Mouse (Mus musculus) cerebellum, adult 11-12 months (tissue): ENCODE data around the gene Extl1.

Experiments
- DNase-seq: peaks from one replicate; pipeline ENCODE4 v3.0.0; 2022

The Extl1 gene

DNA sequence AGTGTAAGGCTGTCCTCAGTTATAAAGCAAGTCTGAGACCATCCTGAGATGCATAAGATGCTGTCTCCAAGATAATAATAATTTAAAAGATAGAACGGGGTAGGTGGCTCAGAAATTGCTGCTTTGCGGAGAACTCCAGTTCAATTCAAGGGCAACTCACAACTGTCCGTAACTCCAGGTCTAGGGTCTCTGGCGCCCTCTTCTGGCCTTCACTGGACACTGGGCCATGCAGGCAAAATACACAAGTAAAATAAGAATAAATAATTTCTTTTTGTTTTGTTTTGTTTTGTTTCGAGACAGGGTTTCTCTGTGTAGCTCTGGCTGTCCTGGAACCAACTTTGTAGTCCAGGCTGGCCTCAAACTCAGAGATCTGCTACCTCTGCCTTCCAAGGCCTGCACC is 4.7 kb upstream of the Extl1 start:
- no peak for DNase-seq

DNA sequence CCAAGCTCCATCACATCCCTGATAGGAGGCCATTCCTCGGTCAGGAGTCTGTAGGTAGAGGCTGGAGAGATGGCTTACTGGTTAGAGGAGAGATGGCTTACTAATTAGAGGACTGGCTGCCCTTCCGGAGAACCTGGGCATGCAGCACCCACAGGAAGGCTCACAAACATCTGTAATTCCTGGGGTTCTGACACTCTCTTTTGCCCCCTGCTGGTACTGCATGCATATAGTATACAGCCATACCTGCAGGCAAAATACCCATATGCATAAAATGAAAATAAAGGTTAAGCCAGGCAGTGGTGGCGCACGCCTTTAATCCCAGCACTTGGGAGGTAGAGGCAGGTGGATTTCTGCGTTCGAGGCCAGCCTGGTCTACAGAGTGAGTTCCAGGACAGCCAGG is 3.6 kb upstream of the Extl1 start:
- DNase-seq: no peak

DNA sequence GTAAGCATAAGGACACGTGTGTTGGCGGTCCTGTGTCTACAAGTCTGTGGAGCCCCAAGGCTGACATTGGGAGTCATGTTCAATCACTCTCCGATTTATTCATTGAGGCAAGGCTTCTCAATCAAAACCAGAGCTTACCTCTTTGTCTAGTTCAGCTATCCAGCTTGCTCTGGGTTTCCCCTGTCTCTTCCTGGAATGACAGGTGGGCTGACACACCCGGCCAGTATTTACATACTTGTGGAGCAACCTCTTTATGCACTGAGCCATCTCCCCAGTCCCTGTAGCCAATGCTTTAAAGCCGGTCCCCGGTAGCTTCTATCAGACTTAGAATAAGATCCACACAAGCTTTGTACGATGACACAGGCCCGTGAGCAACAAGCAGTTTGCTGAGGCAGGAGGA is 4.1 kb downstream of the Extl1 start:
- DNase-seq: no peak

DNA sequence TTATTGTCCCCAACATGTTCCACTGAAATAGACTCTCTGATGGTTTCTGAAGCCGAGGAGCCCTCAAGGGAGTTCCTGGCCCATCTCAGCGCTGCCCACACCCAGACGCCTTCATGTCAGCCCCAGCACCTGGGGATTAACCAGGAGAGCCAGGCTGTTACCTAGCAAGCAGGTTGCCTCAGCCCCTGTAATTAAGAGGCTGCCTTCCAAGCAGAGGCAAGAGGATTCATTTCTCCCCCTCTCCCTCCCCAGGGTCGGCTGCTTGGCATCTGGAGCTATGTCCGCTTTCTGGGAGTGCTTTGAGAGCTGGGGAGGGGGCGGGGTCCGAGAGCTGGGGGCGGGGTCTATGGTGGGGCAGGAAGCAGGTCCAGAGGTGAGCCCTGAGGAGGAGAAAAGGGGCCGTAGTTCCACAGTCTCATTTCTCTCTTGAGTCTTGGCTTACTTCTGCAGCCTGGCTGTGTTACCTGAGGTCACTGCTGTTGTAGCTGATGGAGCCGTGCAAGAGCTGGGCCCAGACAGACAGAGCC is 5.5 kb downstream of the Extl1 start:
- no peak for DNase-seq

DNA sequence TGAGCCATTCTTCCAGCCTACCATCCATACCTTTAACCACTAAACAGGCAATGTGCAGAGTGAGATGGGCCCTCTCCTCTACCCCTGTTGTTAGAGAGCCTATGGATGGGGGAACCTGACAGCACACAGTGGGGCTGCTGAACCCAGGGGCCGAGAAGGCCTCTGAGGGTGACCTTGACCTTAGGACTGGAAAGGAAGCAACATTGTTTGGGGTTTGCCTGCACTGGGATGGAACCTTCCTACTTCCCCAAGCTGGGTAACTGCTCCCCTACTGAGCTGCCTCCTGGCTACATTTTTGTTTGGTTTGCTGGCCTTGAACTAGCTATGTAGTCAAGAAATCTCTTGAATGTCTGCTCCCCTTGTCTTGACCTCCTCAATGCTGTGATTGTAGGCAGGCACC is 9.3 kb downstream of the Extl1 start:
- DNase-seq: no peak

DNA sequence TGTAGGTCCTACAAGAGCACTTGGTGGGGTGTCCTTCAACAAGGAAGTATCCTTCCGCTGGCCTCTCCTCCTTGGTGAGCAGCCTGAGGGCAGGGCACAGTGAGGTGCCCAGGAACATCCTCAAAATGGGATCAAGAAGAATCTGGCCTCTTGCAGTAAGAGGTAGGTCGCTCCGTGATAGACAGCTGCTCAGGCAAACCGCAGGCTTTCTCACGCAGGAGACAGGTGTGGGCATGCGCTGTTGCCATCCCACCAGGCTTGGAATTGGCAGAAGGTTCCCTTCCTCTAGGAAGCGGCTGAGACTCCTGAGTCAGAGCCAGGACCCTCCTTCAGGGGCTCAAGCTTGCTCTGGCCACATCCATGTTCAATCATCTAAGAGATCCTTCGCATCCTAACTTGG is 10.4 kb downstream of the Extl1 start:
- no peak for DNase-seq

DNA sequence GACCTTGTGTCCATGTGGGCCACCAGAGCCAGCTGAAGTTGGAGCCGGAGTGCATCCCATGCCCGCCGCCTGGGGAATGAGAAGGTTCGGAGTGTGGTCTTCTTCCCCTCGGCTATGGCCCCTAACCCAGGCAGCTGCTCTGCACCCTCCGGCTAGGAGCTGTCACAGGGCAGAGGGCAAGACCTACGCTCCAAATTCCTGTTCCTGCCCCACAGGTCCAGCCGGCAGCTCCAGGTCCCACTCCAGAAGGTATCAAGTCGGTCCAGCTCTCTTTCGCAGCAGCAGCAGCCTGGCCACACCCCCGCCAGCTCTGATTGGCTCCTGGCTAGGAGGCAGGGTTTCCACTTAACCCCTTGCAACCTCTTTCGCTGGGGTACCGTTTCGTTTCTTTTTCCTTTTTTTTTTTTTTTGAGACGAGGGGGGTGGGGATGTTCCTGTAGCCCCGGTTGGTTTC is 11.3 kb downstream of the Extl1 start:
- DNase-seq: peak; percentile 87

DNA sequence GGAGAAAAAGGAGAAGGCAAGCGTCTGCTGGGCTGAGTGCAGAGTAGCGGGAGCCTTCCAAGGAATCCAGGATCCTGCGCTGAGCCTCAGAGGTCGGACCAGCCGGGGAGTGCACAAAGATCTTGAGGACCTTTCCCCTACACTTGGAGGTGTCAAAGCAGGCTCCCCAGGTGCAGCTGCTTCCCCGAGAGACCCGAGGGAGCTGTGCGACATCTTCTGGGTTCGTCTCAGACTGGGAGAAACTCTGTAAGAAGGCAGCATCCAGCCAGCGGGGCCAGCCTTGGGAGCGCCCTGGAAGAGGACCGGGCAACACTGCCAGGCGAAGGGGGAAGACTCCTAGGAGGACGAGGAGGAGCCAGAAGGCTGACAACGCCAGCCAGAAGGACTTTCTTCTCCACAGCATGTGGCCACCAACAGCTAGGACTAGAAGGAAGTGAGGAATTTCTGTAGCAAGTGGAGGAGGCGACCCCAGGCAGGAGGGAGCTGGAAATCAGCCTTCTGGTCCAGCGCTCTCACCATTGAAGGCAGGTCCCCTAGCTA is 12.3 kb downstream of the Extl1 start:
- no peak for DNase-seq

DNA sequence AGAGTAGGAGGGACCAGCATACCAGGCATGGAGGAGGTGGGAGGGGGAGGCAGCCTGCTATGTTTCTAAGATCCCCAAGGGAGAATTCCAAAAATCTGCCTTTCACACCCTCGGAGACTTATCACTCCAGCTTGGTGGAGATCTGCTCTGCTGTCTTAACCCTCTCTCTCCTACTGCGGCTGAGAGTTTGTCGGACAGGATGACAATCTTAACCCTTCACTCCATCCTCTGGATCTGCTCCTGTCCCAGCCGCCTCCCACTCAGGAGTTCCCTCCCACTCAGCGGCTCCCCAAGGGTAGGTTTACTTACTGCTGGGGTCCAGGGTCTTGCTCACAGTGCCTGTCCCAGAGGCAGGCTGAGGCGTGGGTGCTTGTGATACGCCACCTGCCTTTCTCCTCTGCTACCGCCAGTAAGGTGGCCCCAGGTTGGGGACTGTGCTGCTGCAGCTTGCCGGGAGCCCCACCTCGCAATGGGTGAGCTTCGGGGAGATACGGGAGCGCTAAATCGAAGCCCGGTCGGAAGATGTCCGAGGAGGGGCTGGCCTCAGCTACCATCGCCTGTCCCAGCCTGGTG is 12.9 kb downstream of the Extl1 start:
- DNase-seq: no peak

DNA sequence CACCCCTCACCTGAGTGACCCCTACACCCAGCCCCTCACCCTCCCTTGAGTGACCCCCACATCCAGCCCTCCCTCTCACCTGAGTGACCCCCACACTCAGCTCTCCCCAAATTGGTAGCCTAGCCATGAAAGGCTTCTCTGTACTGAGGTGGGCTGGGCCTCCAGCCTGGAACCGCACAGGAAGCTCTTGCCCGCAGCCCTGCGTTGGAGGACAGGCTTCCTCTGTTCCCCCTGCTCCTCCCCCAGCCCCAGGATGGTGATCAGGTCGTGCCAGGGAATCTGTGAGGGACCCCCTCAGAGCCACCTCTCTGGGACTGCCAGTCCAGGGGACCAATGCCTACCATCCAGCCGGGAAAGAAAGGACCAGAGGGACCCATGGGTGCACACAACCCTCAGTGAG is 18.4 kb downstream of the Extl1 start:
- no peak for DNase-seq

DNA sequence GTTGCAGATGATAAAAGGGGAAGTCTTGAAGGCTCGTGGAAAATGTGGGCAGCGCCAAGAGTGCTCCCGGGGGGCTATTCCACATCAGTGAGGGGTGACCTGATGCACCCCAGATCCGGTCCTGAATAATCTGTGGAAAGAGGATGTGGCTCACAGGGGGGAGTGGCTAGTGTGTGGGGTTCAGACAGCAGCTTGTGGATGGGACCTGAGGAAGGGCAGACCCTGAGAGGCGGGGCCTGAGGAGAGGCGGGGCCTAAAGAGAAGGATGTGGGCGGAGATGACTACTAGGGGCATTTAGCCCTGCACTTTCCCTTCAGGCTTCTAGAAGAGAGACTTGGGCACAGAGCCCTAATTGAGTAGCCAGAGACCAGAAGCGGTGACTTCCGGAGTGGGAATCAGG is 21.1 kb downstream of the Extl1 start:
- no peak for DNase-seq

DNA sequence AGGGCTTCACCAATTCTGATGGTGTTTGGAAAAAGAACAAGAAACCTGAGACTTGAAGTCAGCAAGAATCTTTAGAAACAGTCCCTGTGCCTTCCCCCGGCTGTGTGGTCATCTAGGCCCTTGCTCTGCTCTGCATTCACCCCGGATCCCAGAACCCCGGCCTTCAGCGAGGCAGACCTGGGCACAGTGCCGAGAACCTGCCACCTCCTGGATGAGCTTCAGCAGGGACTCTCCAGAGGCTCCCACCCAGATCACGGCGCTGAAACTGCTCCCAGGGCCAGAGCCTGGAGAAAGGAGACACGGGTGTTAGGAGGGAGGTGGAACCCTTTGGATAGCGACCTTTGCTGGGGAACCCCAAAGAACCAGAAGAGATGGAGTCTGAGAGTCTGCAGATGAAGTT is 21.5 kb downstream of the Extl1 start:
- DNase-seq: no peak

DNA sequence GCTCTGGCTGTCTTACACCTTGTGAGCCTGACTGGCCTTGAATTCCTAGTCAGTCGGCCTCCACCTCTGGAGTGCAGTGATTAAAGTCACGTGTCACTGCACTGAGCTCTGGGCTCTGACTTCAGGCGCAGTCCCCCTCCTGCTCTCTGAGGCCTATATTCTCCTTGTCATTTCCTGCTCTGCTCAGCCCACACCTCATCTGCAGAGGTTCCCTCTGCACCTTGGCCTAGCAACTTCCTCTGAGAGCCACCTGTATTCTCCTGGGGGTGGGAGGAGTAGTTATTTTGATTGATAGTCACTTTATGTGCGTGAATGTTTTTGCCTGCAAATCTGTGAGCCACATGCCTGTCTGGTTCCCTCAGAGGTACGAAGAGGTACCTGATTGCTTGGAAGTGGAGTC is 22.4 kb downstream of the Extl1 start:
- DNase-seq: no peak

DNA sequence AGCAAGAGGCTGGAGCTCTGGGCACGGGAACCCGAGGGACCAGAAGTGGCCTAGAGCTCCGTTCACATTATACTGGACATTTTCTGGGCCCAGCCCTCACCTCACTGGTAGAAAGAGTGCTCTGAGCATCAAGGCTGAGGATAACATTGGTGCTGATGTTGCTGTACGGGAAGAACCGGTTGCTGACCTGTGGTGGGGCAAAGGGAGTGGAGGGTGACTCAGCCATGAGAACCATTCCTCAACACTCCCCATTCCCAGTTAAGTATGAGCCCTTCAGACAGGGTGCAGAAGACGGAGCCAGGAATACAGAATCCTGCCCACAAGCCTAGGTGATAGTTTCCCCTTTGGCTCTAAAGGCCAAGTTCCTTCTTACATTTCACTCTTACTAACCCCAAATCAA is 24.0 kb downstream of the Extl1 start:
- no peak for DNase-seq

DNA sequence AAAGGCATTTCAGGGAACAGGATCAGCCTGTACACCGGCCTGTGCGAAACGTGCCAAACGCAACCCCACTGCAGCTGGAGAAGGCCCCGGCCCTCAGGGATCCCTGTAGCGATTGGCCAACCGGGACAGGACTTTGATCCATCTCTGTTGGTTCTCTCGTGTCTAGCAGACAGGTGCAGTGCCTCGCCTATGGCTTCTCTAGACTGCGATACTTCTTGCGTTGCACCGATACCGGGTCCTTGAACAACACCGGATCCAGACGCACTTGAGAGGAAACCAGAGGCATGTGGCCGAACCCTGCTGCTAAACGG is 26.2 kb downstream of the Extl1 start:
- DNase-seq: no peak

DNA sequence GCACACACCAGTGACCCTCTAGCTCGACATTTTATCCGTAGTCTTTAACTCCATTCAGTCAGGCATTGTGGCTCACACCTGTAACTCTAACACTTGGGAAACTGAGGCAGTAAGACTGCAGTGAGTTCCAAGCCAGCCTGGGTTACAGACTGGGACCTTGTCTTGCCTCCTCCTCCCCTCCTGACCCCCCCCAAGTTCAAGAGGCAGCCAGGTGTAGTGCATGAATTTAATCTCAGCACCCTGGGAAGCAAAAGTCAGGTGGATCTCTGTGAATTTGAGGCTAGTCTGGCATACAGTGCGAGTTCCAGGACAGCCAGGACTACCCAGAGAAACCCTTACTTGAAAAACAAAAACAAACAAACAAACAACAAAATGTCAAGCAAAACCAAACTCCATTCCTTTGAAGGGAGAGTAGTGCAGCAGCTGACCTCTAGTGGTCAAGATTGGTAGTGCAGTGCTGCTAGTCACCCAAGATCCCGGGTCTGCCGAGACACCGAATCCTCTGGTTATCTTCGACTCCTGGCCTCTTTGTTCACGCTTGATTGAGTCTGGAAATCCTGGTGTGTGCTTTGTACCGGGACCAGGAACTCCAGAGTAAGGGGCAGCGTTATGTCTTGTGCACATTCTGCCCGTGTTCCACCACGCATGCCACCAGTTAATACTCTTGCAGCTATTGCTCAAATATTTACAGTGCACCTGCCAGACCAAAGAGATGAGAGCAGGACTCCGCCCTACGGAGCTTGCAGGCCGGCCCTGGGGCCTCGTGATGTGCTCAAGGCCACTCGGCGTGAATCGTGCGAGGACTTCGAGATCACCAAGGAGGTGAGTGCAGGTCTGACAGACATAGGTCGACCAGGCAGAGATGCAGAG is 26.8 kb downstream of the Extl1 start:
- peak; percentile 59 for DNase-seq

DNA sequence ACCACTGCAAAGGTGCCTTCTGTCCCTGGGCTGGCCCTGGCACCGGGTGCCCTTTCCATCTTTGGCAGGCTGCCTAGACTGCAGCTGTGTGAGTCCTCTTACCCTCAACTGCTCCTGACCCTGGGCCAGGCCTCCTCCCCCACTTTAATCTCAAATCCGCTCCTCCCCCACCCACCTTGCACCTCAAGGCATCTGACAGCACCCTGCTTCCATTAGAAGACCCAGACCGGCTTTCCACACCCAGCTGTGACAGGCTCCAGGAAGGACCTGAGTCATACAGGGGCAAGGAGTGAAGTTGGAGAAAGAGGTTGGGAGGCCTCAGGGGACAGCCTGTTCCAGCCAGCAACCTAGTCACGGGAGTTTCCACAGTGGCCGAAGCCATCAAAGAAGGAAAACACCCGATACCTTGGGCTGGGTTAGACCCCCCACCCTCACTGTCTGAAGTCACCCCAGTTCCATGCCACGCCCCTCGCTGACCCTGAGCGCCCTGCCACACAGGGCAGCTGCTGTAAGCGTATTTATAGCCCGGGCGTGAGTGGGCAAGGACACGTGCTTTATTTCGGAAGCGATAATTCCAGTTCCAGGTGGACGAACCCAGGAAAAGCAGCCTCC is 27.7 kb downstream of the Extl1 start:
- DNase-seq: no peak

DNA sequence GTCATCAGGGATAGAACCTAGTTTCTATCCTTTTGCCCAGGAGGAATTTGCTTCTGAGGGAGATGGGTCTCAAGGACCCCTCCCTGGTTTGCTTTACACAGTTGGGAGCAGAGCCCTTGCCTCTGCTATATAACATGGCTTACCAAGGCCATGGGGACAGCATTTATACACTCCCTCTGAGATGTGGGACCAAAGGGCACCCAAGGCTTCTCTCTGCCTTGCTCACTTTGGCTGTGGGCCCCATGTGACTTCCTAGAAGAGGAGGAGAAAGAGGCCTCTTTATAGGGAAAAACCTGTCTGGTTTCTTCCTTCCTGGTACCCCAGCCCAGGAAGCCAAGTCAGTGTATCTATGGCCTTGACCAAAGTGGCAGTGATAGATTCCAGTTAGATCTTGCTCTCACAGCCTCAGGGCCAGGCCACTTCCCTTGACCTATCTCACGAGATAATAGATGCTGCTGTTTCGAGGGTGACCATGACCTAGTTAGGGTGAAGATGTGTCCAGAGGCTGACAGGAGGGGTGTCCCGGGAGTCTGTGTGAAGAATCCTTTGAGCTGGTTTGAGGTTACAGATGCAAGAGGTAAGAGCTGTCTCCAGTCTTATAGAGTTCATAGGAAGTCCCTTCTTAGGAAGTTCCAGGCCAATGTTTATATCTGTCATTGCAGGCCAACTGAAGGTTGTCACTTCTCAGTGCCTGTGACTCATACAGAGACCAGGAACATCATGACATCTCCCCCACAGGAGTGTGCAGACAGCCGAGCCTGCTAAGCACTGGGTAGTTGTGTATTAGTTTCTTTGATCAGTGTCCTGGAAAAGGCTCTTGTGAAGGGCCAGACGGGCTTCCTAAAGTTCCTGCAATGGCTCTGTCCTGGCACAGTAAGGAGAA is 29.9 kb downstream of the Extl1 start:
- no peak for DNase-seq

DNA sequence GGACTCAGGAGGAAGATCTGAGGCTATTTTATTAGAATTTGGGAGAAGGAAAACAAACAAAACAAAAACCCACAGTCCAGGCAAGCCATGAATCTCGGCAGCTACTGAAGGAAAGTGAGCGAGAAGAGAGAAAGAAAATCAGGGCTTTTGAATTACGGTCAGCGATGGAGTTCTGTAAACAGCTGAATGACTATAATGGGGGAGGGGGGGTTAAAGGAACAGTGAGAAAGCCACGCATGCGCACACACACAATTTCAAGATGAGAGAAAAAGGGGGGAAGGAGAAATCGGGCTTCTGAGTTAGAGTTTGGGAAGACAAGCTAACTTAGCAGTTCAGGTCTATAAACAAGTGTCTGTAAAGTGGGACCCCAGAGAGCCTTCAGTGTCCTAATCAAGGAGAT is 30.7 kb downstream of the Extl1 start:
- DNase-seq: no peak

DNA sequence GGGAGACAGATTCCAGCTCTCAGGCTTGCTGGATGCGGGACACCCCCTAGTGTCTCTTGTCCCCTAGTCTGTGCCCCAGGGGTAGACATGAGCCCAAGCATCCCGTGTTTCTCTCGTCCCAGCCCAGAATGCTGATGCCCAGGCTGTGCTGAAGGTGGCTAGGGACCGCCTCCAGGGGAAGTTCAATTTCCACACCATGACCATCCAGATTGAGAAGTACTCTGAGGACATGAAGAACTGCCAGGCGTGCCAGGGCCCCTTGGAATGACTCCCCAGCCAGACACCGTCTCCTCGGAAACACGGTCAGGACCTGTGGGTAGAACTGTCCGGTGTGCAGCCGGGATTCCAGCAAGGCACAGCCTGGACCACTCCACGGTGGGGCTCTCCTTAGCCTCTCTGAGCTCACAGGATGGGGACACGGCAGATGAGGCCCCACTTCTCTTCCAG is 31.4 kb downstream of the Extl1 start:
- DNase-seq: no peak

DNA sequence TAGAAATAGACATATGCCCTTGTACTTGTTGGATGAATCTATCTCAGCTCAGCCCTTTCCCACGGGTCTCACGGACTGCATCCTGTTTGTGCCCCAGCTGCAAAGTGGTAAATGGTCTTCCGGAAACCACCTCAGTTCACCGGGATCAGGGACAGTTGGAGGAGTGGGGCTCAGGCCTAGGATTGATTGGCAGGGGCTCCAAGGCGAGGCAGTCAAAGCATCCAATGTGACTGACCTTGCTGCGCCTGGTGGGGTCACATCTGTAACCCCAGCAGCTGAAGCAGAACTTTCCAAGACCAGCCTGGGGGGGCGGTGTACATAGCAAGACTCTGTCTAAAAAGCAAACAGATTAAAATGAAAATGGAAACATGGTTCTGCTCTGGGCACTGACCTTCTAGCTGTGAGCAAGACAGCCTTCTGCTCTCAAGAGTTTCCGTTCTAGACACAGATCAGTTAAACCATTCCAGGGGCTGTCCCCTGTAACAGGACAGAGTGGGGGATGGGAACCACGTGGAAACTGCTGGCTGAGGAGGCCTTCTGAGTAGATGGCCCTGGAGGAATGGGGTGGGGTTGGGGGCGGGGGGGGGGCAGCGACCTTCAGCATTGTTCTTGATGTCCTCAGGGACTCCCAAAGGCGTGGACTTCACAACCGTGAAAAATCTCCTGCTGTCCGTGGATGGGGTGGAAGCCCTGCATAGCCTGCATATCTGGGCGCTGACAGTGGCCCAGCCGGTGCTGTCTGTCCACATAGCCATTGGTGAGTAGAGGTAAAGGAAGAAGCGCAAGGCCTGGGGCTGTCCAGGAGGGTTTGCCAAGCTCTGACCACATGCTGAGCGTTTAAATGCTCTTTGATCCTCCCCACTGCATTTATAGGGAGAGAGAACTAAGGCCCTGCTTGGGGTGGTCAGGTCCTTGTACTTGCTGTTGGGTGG is 32.1 kb downstream of the Extl1 start:
- no peak for DNase-seq

DNA sequence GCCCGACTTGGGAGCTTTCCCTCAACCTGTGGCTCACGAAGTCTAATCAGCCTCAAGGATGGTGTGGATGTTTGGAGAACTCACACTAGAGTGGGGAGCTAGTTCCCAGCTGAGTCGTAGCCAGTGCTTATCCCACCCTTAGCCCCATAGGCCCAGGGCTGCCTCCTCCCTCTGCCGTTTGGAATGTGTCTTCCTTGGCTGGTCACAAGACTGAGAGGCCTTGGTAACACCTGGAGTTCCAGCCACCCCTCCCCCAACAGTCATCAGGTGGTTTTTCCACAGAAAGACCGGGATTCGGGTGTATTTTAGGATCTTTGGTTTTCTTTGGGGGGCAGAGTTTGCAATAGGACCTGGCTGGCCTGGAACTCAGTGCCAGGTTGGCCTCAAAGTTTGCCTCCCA is 33.0 kb downstream of the Extl1 start:
- DNase-seq: no peak
